Mouse (Mus musculus) lung, embryonic 14.5 days (tissue): ENCODE measurements around the gene Bicc1. TPM values are rescaled to one million over a fixed set of nuclear protein-coding genes. Genes with fewer than 3 reads are reported as not detected.
A peak's percentile ranks its signal among the peaks of the same experiment; 100 is the strongest.

Experiments
- ATAC-seq: fragments of 200-750 bp; cut with Nextera tagmentation; 2 replicates; pipeline ENCODE4 v1.8.0; 2017; ENCODE audit warnings: mild to moderate bottlenecking, moderate TSS enrichment, moderate library complexity; ENCODE audit not compliant: insufficient read depth
- DNase-seq: peaks from one replicate; pipeline ENCODE4 v3.0.0-alpha.2; 2015
- H3K27ac ChIP-seq: fragments of 300-500 bp; sonication (generic); 2 replicates; pipeline ENCODE4 v1.5.1; 2014; ENCODE audit warnings: low read depth, mild to moderate bottlenecking, moderate library complexity
- H3K27me3 ChIP-seq: fragments of 300-500 bp; sonication (generic); 2 replicates; pipeline ENCODE4 v1.6.1; 2014; ENCODE audit warnings: low read length, control low read depth; ENCODE audit not compliant: insufficient read depth
- H3K36me3 ChIP-seq: fragments of 300-500 bp; sonication (generic); 2 replicates; pipeline ENCODE4 v1.6.1; 2014; ENCODE audit warnings: control low read depth; ENCODE audit not compliant: insufficient read depth
- H3K4me1 ChIP-seq: fragments of 300-500 bp; sonication (generic); 2 replicates; pipeline ENCODE4 v1.6.1; 2014; ENCODE audit warnings: antibody characterized with exemption, control low read depth; ENCODE audit not compliant: insufficient read depth
- H3K4me2 ChIP-seq: fragments of 300-500 bp; sonication (generic); 2 replicates; pipeline ENCODE4 v1.6.1; 2014; ENCODE audit warnings: mild to moderate bottlenecking
- H3K4me3 ChIP-seq: fragments of 300-500 bp; sonication (generic); 2 replicates; pipeline ENCODE4 v1.5.1; 2014; ENCODE audit warnings: low read depth, low read length
- H3K9ac ChIP-seq: fragments of 300-500 bp; sonication (generic); 2 replicates; pipeline ENCODE4 v1.6.1; 2014
- H3K9me3 ChIP-seq: fragments of 300-500 bp; sonication (generic); 2 replicates; pipeline ENCODE4 v1.6.1; 2016; ENCODE audit warnings: low read depth, low read length, control low read depth
- CTCF ChIP-seq: IDR thresholded peaks from 2 replicates; pipeline ENCODE4 v1.5.1; 2016; ENCODE audit warnings: antibody characterized with exemption, low read depth
- WGBS: fragments of 180-500 bp; shearing (Covaris S2); extraction: QIAGEN DNeasy Blood & Tissue Kit; methylation state at CpG from one replicate; pipeline ENCODE4 v1.1.7; 2014; 5-methylcytosine and 5-hydroxymethylcytosine counted together
- polyA plus RNA-seq: library from polyadenylated mRNA; unstranded; fragments of >200 nt; fragmentation: Nextera tagmentation; extraction: Ambion mirVana; gene quantifications from 2 replicates; pipeline ENCODE4 v1.2.1, GENCODE M21; 2014

Gene Bicc1
- polyA plus RNA-seq, 1 experiment from 2014 or later: 26.4 TPM

DNA sequence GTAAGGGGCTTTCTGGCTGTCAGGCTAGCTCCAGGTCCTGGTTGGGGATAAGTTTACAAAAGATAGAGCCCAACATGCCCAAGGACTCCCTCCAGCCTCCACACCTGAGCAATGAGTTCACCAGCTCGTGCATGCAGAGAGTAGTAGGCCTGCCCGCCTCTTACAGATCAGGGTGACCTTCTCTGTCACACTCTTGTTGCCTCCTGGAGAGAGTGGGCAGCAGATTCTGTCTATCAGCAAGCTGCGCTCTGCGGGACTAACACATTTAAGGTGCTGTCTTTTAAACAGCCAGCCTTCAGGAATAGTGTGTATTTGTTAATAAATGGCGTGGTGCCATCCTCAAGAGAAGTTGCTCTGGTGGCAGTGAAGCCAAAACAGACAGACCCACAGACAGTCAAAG, 101.4 kb downstream of the Bicc1 start:
- no peak for DNase-seq
- Histone ChIP-seq H3K27ac (no peak overlapping the region; the same call in 1 of the 2 replicates), H3K9ac (no peak overlapping the region), H3K9me3 (no peaks in the 10 kb centered on the region), H3K36me3 (no peaks in the 10 kb centered on the region), H3K4me3 (no peak overlapping the region), H3K4me2 (no peak overlapping the region), H3K27me3 (no peaks in the 10 kb centered on the region), H3K4me1 (peaks cover 7% of the 10 kb centered on the region; the same call in 1 of the 2 replicates)
- ATAC-seq: no peak
- WGBS: 73% methylated on average over 5 of the region's 5 CpGs
- no peak for TF ChIP-seq CTCF

DNA sequence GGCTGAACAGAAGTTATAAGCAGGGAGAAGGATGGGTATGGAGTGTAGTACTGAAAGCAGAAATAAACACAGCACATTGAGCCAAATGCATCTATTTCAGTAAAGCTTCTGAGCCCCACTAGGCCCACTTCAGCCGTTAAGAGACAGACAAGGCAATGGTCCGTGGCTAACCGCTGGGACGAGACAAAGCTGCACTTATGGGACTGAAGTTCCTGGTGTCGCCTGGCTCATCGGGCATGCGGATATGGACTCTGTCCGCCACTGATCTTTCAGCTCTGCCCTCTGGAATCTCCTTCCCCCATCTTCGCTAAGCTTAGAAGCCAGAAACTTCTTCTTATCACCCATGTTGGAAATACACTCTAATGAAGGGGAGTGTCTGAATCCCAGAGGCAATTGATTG, 106.8 kb downstream of the Bicc1 start:
- peak; percentile 19 for DNase-seq
- no peak overlapping the region for H3K9ac ChIP-seq
- no peak overlapping the region for H3K4me3 ChIP-seq
- H3K27me3 ChIP-seq: no peaks in the 10 kb centered on the region
- H3K27ac ChIP-seq: no peak overlapping the region; the same call in 1 of the 2 replicates
- peaks cover 8% of the 10 kb centered on the region; the same call in 1 of the 2 replicates for H3K4me1 ChIP-seq
- TF ChIP-seq CTCF: no peak
- WGBS: 78% methylated on average over 9 of the region's 9 CpGs
- no peak for ATAC-seq
- no peak overlapping the region for H3K4me2 ChIP-seq
- no peaks in the 10 kb centered on the region for H3K36me3 ChIP-seq
- no peaks in the 10 kb centered on the region for H3K9me3 ChIP-seq

DNA sequence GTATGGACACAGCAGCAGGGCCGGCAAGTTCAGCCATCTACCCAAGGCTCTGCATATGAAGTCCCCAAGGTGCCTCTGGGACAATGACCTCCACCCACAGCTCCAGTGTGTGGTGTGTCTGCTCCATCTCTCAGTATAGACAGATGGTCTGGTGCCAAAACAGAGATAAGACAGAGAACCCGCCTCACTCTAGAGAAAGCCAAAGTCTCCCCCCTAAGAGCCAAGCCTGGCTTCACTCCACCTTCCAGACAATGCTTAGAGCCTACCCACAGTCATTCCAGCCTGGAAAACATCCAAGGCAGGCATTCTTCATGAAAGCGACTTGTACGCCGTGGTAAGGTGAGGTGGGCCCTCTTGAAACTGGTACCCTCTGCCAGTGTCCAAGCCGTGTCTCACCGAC, 107.3 kb downstream of the Bicc1 start:
- peak; percentile 38 for DNase-seq
- ATAC-seq: no peak
- no peaks in the 10 kb centered on the region for H3K36me3 ChIP-seq
- H3K9ac ChIP-seq: no peak overlapping the region
- no peaks in the 10 kb centered on the region for H3K27me3 ChIP-seq
- no peak overlapping the region for H3K4me2 ChIP-seq
- H3K4me3 ChIP-seq: no peak overlapping the region
- no peak for TF ChIP-seq CTCF
- H3K27ac ChIP-seq: peak overlapping the region; percentile 22; the same call in 1 of the 2 replicates
- H3K4me1 ChIP-seq: peaks cover 8% of the 10 kb centered on the region; the same call in 1 of the 2 replicates
- 62% methylated on average over 7 of the region's 7 CpGs for WGBS
- no peaks in the 10 kb centered on the region for H3K9me3 ChIP-seq

DNA sequence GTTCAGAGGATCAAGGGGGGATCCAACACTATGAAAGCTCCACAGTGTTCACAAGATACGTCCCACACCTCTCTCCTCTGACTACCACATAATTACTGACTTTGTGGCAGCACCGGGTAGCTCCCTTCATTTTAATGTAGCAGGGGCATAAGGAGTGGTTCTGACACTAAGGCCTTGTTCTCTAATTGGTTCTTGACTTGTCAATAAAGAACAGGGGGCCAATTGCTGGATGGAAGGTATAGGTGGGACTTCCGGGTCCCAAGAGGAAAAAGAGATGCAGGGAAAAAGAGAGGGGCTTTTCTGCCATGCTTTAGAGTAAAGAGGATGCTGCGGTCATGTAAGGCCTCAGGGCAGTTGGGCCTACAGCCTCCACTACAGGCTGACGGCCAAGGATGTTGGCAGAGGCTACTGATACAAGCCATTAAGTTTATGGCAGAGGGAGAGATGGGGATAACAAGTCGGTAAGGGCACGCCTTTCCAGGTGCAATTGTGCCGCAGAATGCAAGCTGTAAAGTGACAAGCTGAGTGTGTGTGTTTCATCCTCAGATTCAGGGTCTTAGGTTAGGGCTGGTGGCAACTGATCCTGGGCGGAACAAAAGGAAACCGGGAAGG, 108.7 kb downstream of the Bicc1 start:
- DNase-seq (no peak), ATAC-seq (no peak)
- peaks cover 8% of the 10 kb centered on the region; the same call in 1 of the 2 replicates for H3K4me1 ChIP-seq
- TF ChIP-seq CTCF: no peak
- H3K9ac ChIP-seq: no peak overlapping the region
- no peak overlapping the region for H3K4me2 ChIP-seq
- no peak overlapping the region for H3K4me3 ChIP-seq
- no peaks in the 10 kb centered on the region for H3K36me3 ChIP-seq
- no peaks in the 10 kb centered on the region for H3K27me3 ChIP-seq
- 78% methylated on average over 10 of the region's 10 CpGs for WGBS
- H3K9me3 ChIP-seq: no peaks in the 10 kb centered on the region
- H3K27ac ChIP-seq: no peak overlapping the region

DNA sequence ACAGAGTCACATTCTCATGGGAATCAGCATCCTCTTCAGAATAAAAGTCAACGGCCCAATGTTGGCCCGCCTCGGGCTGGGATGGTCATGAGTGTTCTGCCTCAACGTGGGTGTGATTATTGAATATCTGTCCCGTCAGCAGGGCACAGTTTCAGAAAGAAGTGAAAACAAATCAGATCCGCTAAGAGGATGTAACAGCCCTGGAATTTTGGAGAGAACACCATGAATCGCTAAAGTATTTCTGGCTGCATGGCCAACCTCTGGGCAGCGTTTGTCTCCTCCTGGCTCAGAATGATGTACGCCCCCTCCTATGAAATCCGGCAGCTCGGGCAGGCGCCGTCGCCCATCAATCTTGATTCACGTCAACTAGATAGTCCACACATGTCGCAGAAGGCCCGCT, 110.2 kb downstream of the Bicc1 start:
- Histone ChIP-seq H3K27ac (no peak overlapping the region; the same call in 1 of the 2 replicates), H3K4me3 (no peak overlapping the region), H3K4me1 (peaks cover 8% of the 10 kb centered on the region; the same call in 1 of the 2 replicates), H3K27me3 (no peaks in the 10 kb centered on the region), H3K4me2 (no peak overlapping the region), H3K9me3 (no peaks in the 10 kb centered on the region), H3K9ac (no peak overlapping the region), H3K36me3 (no peaks in the 10 kb centered on the region)
- ATAC-seq: peak; percentile 33; the same call in 1 of the 2 replicates
- peak; percentile 60 for DNase-seq
- 46% methylated on average over 17 of the region's 17 CpGs for WGBS
- TF ChIP-seq CTCF: no peak

DNA sequence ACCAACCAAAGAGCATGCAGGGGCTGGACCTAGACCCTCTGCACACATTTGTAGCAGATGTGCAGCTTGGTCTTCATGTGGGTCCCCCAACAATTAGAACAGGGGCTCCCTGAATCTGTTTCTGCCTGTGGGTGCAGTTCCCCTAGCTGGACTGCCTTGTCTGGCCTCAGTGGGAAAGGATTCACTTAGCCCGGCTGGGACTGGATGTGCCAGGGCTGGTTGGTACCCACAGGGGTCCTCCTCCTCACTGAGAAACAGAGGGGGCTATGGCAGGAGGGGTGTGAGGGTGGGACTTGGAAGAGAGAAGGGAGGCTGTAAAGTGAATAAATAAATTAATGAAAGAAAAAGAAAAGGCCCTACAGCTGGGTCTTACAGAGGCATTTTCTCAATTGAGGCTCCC, 115.1 kb downstream of the Bicc1 start:
- Histone ChIP-seq H3K27ac (no peak overlapping the region), H3K27me3 (no peaks in the 10 kb centered on the region), H3K36me3 (no peaks in the 10 kb centered on the region), H3K4me1 (no peaks in the 10 kb centered on the region), H3K9me3 (no peaks in the 10 kb centered on the region), H3K9ac (no peak overlapping the region), H3K4me2 (no peak overlapping the region), H3K4me3 (no peak overlapping the region)
- TF ChIP-seq CTCF: no peak
- WGBS: 87% methylated on average over 1 of the region's 1 CpGs
- DNase-seq: no peak
- ATAC-seq: no peak

DNA sequence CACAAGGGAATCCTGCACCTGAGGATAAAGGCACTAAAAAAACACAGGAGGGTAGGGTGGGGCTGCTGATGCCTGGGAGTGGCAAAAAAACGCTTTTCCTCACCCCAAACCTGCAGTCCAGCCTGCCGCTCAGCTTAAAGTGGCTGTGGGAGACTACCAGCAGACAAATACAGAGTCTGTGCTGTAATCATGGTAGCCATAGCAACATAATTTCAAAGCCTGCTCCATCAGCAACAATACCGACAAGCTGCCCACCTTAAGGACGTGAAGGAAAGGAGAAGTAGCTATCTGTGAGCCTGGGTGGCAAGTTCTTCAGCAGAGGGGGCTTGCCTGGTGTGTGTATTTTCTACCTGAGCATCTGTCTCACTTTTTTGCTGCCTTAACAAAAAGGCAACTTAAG, 117.6 kb downstream of the Bicc1 start:
- WGBS: 54% methylated on average over 4 of the region's 4 CpGs
- H3K4me2 ChIP-seq: no peak overlapping the region
- no peaks in the 10 kb centered on the region for H3K9me3 ChIP-seq
- DNase-seq (no peak), ATAC-seq (no peak)
- no peak for TF ChIP-seq CTCF
- no peaks in the 10 kb centered on the region for H3K36me3 ChIP-seq
- H3K27ac ChIP-seq: no peak overlapping the region
- H3K4me1 ChIP-seq: no peaks in the 10 kb centered on the region
- H3K4me3 ChIP-seq: no peak overlapping the region
- no peak overlapping the region for H3K9ac ChIP-seq
- H3K27me3 ChIP-seq: no peaks in the 10 kb centered on the region

DNA sequence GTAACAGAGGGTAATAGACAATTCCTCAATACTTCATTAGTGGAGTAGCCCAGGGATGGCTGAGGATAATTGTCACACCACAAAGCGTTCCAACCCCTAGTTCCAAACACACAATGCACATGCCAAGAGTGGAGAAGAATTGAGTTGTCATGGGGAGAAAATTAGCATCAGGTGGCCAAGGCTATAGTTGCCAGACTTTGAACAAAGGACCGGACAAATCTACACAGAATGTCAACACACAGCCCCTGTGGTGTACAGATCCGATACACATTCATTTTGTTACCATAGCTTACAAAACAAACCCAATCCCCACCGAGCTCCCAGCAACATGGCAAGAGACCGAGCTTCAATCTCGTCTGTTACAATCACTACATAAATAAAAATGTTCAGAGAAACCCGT, 123.0 kb downstream of the Bicc1 start:
- no peak overlapping the region for H3K4me3 ChIP-seq
- no peaks in the 10 kb centered on the region for H3K9me3 ChIP-seq
- DNase-seq: no peak
- H3K27ac ChIP-seq: no peak overlapping the region
- no peaks in the 10 kb centered on the region for H3K4me1 ChIP-seq
- no peak overlapping the region for H3K9ac ChIP-seq
- 71% methylated on average over 7 of the region's 7 CpGs for WGBS
- no peaks in the 10 kb centered on the region for H3K36me3 ChIP-seq
- ATAC-seq: no peak
- no peak overlapping the region for H3K4me2 ChIP-seq
- no peak for TF ChIP-seq CTCF
- no peaks in the 10 kb centered on the region for H3K27me3 ChIP-seq
